Mouse (Mus musculus): ENCODE results near the gene Rgs19. TPM values are rescaled to one million over a fixed set of nuclear protein-coding genes. Genes with fewer than 3 reads are reported as not detected.

Gene Rgs19
- polyA plus RNA-seq, 1 experiment = 76.5 TPM

- DNase-seq (ENCODE audit: low read depth) = no peak
These were observed 10.4 kb downstream of the Rgs19 start for GRCm38 (mm10) chr2:181683381-181683780.

GRCm38 (mm10) chr2:181681978-181682377 lies 11.8 kb downstream of the Rgs19 start:
- DNase-seq (ENCODE audit: low read depth) = no peak

GRCm38 (mm10) chr2:181680716-181681117 lies 13.1 kb downstream of the Rgs19 start:
- no peak for DNase-seq (ENCODE audit: low read depth)

- DNase-seq (ENCODE audit: low read depth) = peak; percentile 13
These were observed 13.6 kb downstream of the Rgs19 start, which contains the start of gene Tcea2 for GRCm38 (mm10) chr2:181679951-181680715. Gene Tcea2 (plus strand): TSS chr2:181680310.

GRCm38 (mm10) chr2:181678780-181679179 lies 15.0 kb downstream of the Rgs19 start:
- DNase-seq (ENCODE audit: low read depth) = peak; percentile 27

GRCm38 (mm10) chr2:181677755-181678098 lies 16.1 kb downstream of the Rgs19 start:
- no peak for DNase-seq (ENCODE audit: low read depth)

GRCm38 (mm10) chr2:181677096-181677754 lies 16.6 kb downstream of the Rgs19 start:
- no peak for DNase-seq (ENCODE audit: low read depth)

GRCm38 (mm10) chr2:181676424-181676823 lies 17.4 kb downstream of the Rgs19 start:
- DNase-seq (ENCODE audit: low read depth) = no peak

GRCm38 (mm10) chr2:181675454-181675853 lies 18.3 kb downstream of the Rgs19 start:
- no peak for DNase-seq (ENCODE audit: low read depth)

GRCm38 (mm10) chr2:181674934-181675333 lies 18.8 kb downstream of the Rgs19 start:
- no peak for DNase-seq (ENCODE audit: low read depth)

- DNase-seq (ENCODE audit: low read depth) = no peak
These were observed 20.3 kb downstream of the Rgs19 start for GRCm38 (mm10) chr2:181673501-181673900.

GRCm38 (mm10) chr2:181671984-181672383 lies 21.8 kb downstream of the Rgs19 start:
- DNase-seq (ENCODE audit: low read depth) = no peak

GRCm38 (mm10) chr2:181671326-181671725 lies 22.5 kb downstream of the Rgs19 start, which contains the start of gene Sox18:
Gene Sox18 (minus strand): TSS chr2:181671640.
- no peak for DNase-seq (ENCODE audit: low read depth)

- DNase-seq (ENCODE audit: low read depth) = no peak
These were observed 22.9 kb downstream of the Rgs19 start for GRCm38 (mm10) chr2:181670913-181671311.

- DNase-seq (ENCODE audit: low read depth) = no peak
These were observed 23.4 kb downstream of the Rgs19 start for GRCm38 (mm10) chr2:181670285-181670912.

- no peak for DNase-seq (ENCODE audit: low read depth)
These were observed 30.5 kb downstream of the Rgs19 start for GRCm38 (mm10) chr2:181663298-181663630.

- DNase-seq (ENCODE audit: low read depth) = no peak
These were observed 31.0 kb downstream of the Rgs19 start for GRCm38 (mm10) chr2:181662620-181663297.

- DNase-seq (ENCODE audit: low read depth) = no peak
These were observed 34.1 kb downstream of the Rgs19 start for GRCm38 (mm10) chr2:181659609-181660055.

- no peak for DNase-seq (ENCODE audit: low read depth)
These were observed 34.7 kb downstream of the Rgs19 start for GRCm38 (mm10) chr2:181658930-181659555.

- DNase-seq (ENCODE audit: low read depth) = no peak
These were observed 35.2 kb downstream of the Rgs19 start for GRCm38 (mm10) chr2:181658528-181658927.

- DNase-seq (ENCODE audit: low read depth) = no peak
These were observed 36.3 kb downstream of the Rgs19 start for GRCm38 (mm10) chr2:181657441-181657840.

- no peak for DNase-seq (ENCODE audit: low read depth)
These were observed 37.0 kb downstream of the Rgs19 start, which contains the start of gene Gm29797 for GRCm38 (mm10) chr2:181656734-181657133. Gene Gm29797 (plus strand): TSS chr2:181657034.
